Mouse (Mus musculus) testis, adult 2 months (tissue): ENCODE measurements around the gene Dlg2. TPM values are rescaled to one million over a fixed set of nuclear protein-coding genes. Genes with fewer than 3 reads are reported as not detected.

Experiments used
- H3K27ac ChIP-seq: fragments of 200-500 bp; 2 replicates; pipeline ENCODE4 v1.5.1; 2012; ENCODE audit warnings: low read depth, low read length; ENCODE audit not compliant: control insufficient read depth, insufficient read depth
- H3K27me3 ChIP-seq: fragments of 200-500 bp; 2 replicates; pipeline ENCODE4 v1.6.1; 2012; ENCODE audit warnings: mild to moderate bottlenecking, low read length, moderate library complexity; ENCODE audit not compliant: control insufficient read depth, insufficient read depth
- H3K36me3 ChIP-seq: fragments of 200-500 bp; 2 replicates; pipeline ENCODE4 v1.6.1; 2012; ENCODE audit warnings: mild to moderate bottlenecking, low read length; ENCODE audit not compliant: control insufficient read depth, insufficient read depth
- H3K4me1 ChIP-seq: fragments of 200-500 bp; 2 replicates; pipeline ENCODE4 v1.6.1; 2012; ENCODE audit warnings: low read length; ENCODE audit not compliant: control insufficient read depth, insufficient read depth
- H3K4me3 ChIP-seq: fragments of 200-500 bp; 2 replicates; pipeline ENCODE4 v1.5.1; 2012; ENCODE audit warnings: low read depth, mild to moderate bottlenecking, low read length, moderate library complexity, mixed read lengths; ENCODE audit not compliant: control insufficient read depth
- CTCF ChIP-seq: fragments of 200-500 bp; IDR thresholded peaks from 2 replicates; pipeline ENCODE4 v1.5.1; 2012; ENCODE audit warnings: low read depth, mild to moderate bottlenecking, inconsistent platforms, low read length, moderate library complexity; ENCODE audit not compliant: control insufficient read depth, insufficient read depth, insufficient replicate concordance
- POLR2A ChIP-seq: fragments of 200-500 bp; IDR thresholded peaks from 2 replicates; pipeline ENCODE4 v1.6.1; 2012; ENCODE audit warnings: low read depth, mild to moderate bottlenecking, inconsistent platforms, low read length, moderate library complexity; ENCODE audit not compliant: control insufficient read depth
- polyA plus RNA-seq: library from polyadenylated mRNA; depleted of rRNA; stranded (reverse); fragments of >200 nt; gene quantifications from 2 replicates; pipeline ENCODE4 v1.2.3, GENCODE M21; 2012

Dlg2 gene
- polyA plus RNA-seq, 1 experiment: 13.3 TPM

- Histone ChIP-seq H3K27me3 (no peaks in the 10 kb centered on the region), H3K36me3 (no peaks in the 10 kb centered on the region), H3K4me3 (no peak overlapping the region), H3K4me1 (no peaks in the 10 kb centered on the region), H3K27ac (no peak overlapping the region)
- TF ChIP-seq POLR2A (no peak), CTCF (no peak)
These were observed 1005.2 kb downstream of the Dlg2 start for GRCm38 (mm10) chr7:91481574-91482197.

DNA sequence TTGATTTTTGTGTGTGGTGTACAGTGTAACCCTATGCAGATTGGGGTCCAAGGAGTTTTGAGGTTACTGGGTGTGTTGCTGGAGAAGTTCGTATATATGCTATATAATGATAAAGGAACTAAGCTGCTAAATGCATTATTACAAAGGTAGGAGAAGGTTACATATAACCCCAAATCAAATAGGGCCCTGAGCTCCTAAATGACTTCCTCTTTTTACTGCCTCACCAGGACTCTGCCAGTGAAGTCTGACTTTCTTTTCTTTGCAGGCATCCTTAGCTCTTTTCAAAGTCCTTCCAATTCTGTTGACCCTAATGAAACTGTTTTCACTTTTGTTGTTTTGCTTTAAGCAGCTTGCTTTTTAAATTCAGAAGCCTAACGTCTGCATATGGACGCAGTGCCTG, 1016.8 kb downstream of the Dlg2 start:
- Histone ChIP-seq H3K4me1 (no peaks in the 10 kb centered on the region), H3K27ac (no peak overlapping the region), H3K27me3 (no peaks in the 10 kb centered on the region), H3K4me3 (no peak overlapping the region), H3K36me3 (no peaks in the 10 kb centered on the region)
- TF ChIP-seq CTCF (no peak), POLR2A (no peak)

- Histone ChIP-seq H3K27ac (no peak overlapping the region), H3K4me1 (no peaks in the 10 kb centered on the region), H3K27me3 (no peaks in the 10 kb centered on the region), H3K4me3 (no peak overlapping the region), H3K36me3 (no peaks in the 10 kb centered on the region)
- TF ChIP-seq CTCF (no peak), POLR2A (no peak)
These were observed 1019.1 kb downstream of the Dlg2 start for GRCm38 (mm10) chr7:91495526-91495925.

DNA sequence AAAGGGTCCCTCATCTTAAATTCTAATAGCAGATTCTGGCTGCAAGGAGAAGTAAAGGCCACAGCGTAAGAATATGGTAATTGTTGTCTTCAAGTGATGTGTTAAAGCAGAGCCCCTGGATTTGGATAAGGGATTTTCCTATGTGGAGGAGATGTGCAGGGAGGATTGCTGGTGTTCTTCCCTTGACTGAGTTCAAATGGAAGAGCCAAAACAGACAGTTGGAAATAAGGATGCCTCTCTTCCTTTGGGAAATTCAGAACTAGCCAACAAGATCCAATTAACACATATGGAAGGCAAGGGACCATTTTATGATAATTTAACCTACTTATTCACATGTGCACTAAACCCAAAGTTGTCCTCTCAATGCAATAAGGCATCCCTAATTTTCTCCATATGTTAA, 1034.6 kb downstream of the Dlg2 start:
- no peak overlapping the region for H3K4me3 ChIP-seq
- H3K4me1 ChIP-seq: no peaks in the 10 kb centered on the region
- no peaks in the 10 kb centered on the region for H3K27me3 ChIP-seq
- H3K27ac ChIP-seq: no peak overlapping the region
- TF ChIP-seq CTCF (no peak), POLR2A (no peak)
- no peaks in the 10 kb centered on the region for H3K36me3 ChIP-seq

DNA sequence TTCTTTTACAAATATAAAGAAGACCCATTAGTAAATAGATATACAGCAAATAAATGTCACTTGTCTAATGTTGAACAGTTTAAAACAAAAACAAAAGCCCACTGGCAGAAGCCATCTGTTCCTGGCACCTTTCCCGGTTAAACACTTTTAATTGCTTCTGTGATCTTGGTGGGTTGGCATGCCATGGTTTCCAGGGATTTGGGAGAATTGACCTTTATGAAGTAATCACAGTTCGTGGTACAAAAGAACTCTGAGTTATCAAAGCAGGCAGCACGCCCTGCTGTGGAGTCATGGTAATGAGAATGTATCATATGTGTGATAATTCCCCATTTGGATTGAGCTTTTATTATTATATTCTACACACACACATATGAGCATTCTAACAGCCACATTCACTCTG, 1038.0 kb downstream of the Dlg2 start:
- no peaks in the 10 kb centered on the region for H3K27me3 ChIP-seq
- H3K27ac ChIP-seq: no peak overlapping the region
- TF ChIP-seq POLR2A (no peak), CTCF (no peak)
- no peaks in the 10 kb centered on the region for H3K36me3 ChIP-seq
- H3K4me3 ChIP-seq: no peak overlapping the region
- no peaks in the 10 kb centered on the region for H3K4me1 ChIP-seq

DNA sequence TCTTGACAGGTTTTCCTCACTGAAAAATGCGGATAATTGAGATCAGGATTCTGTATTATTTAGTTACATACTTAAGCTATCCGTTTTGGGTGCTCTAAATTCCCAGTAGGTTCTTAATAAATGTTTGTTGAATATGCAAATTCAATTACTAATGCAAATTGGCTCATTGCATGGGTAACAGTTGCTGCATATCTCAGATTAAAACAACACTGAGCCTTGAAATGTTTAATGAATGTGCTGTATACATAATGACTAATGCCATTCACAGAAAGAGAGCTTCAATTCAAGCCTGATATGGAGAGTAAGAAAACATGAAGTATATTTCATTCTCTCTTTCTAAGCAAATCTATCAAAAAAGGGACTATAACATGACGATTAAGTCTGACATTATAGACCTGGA, 1039.8 kb downstream of the Dlg2 start:
- Histone ChIP-seq H3K4me3 (no peak overlapping the region), H3K27me3 (no peaks in the 10 kb centered on the region), H3K27ac (no peak overlapping the region), H3K36me3 (no peaks in the 10 kb centered on the region), H3K4me1 (no peaks in the 10 kb centered on the region)
- no peak for TF ChIP-seq POLR2A

DNA sequence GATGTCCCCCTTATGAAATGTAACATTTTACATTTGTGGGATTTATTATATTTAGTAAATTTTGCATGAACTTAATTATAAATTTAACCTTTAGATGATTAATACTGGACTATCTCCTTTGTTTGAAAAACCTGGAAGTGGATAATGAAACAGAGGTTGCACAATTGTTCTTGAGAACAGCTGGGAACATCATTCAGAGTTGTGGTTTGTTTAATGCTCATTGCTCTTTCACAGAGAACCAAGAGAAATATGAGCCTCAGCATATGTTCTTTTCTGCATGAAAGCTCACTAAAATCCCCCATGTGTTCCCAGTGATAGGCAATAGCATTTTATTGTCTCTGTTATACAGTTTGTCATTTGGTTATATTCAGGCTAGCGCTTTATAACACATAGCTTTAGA, 1049.4 kb downstream of the Dlg2 start:
- no peak overlapping the region for H3K4me3 ChIP-seq
- H3K27me3 ChIP-seq: no peaks in the 10 kb centered on the region
- TF ChIP-seq CTCF (no peak), POLR2A (no peak)
- no peak overlapping the region for H3K27ac ChIP-seq
- no peaks in the 10 kb centered on the region for H3K36me3 ChIP-seq
- H3K4me1 ChIP-seq: no peaks in the 10 kb centered on the region
